Mouse (Mus musculus) intestine, embryonic 15.5 days (tissue): ENCODE measurements around the gene Mast1. TPM values are rescaled to one million over a fixed set of nuclear protein-coding genes. Genes with fewer than 3 reads are reported as not detected.

Experiments used
- ATAC-seq: fragments of 200-750 bp; cut with Nextera tagmentation; 2 replicates; pipeline ENCODE4 v1.8.0; 2017; ENCODE audit warnings: moderate TSS enrichment, moderate library complexity
- H3K27ac ChIP-seq: fragments of 300-500 bp; sonication (generic); 2 replicates; pipeline ENCODE4 v1.5.1; 2015; ENCODE audit warnings: mild to moderate bottlenecking, inconsistent platforms
- H3K27me3 ChIP-seq: fragments of 300-500 bp; sonication (generic); replicated peaks from 2 replicates; pipeline ENCODE4 v1.6.1; 2015; ENCODE audit warnings: inconsistent platforms
- H3K36me3 ChIP-seq: fragments of 300-500 bp; sonication (generic); 2 replicates; pipeline ENCODE4 v1.6.1; 2015; ENCODE audit warnings: inconsistent platforms
- H3K4me1 ChIP-seq: fragments of 300-500 bp; sonication (generic); replicated peaks from 2 replicates; pipeline ENCODE4 v1.6.1; 2015; ENCODE audit warnings: inconsistent platforms
- H3K4me2 ChIP-seq: fragments of 300-500 bp; sonication (generic); replicated peaks from 2 replicates; pipeline ENCODE4 v1.6.1; 2015; ENCODE audit warnings: mild to moderate bottlenecking, inconsistent platforms
- H3K4me3 ChIP-seq: fragments of 300-500 bp; sonication (generic); replicated peaks from 2 replicates; pipeline ENCODE4 v1.5.1; 2015; ENCODE audit warnings: inconsistent platforms
- H3K9ac ChIP-seq: fragments of 300-500 bp; sonication (generic); 2 replicates; pipeline ENCODE4 v1.6.1; 2015; ENCODE audit warnings: inconsistent platforms
- H3K9me3 ChIP-seq: fragments of 300-500 bp; sonication (generic); 2 replicates; pipeline ENCODE4 v1.6.1; 2016; ENCODE audit warnings: inconsistent platforms
- WGBS: fragments of 180-500 bp; shearing (Covaris S2); methylation state at CpG from one replicate; pipeline ENCODE4 v1.1.7; 2015; 5-methylcytosine and 5-hydroxymethylcytosine counted together
- polyA plus RNA-seq: library from polyadenylated mRNA; unstranded; fragments of >200 nt; fragmentation: Nextera tagmentation; extraction: Ambion mirVana; gene quantifications from 2 replicates; pipeline ENCODE4 v1.2.1, GENCODE M21; 2015

The Mast1 gene
- polyA plus RNA-seq, 1 experiment from 2014 or later, result 1.6 TPM

DNA sequence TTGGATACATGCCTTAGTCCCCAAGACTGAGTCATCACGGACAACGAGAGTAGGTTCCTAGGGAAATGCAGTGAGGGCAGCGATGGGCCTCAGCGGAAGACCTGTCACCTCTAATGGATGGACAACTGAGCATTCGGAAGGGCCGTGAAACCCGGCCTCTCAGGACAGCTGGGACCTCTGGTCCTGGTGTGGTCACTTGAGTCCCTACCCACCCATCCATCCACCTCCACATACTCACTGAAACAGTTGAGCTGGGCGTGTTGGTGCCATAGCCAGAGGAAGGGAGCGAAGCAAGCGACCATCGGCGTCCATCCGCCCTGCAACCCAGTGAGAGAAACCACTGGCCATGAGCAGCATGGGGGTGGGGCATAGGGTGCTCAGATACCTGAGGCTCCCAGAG, 6.6 kb downstream of the Mast1 start:
- H3K4me3 ChIP-seq, result no peak overlapping the region
- 0 out of 2 replicates have a peak, but pooled peaks cover 12% of the 10 kb centered on the region for H3K4me1 ChIP-seq
- no peak overlapping the region for H3K4me2 ChIP-seq
- no peaks in the 10 kb centered on the region for H3K9me3 ChIP-seq
- no peaks in the 10 kb centered on the region for H3K36me3 ChIP-seq
- 83% methylated on average over 13 of the region's 13 CpGs for WGBS
- no peak overlapping the region for H3K27ac ChIP-seq
- H3K9ac ChIP-seq, result no peak overlapping the region
- ATAC-seq, result no peak
- H3K27me3 ChIP-seq, result peaks cover 53% of the 10 kb centered on the region

DNA sequence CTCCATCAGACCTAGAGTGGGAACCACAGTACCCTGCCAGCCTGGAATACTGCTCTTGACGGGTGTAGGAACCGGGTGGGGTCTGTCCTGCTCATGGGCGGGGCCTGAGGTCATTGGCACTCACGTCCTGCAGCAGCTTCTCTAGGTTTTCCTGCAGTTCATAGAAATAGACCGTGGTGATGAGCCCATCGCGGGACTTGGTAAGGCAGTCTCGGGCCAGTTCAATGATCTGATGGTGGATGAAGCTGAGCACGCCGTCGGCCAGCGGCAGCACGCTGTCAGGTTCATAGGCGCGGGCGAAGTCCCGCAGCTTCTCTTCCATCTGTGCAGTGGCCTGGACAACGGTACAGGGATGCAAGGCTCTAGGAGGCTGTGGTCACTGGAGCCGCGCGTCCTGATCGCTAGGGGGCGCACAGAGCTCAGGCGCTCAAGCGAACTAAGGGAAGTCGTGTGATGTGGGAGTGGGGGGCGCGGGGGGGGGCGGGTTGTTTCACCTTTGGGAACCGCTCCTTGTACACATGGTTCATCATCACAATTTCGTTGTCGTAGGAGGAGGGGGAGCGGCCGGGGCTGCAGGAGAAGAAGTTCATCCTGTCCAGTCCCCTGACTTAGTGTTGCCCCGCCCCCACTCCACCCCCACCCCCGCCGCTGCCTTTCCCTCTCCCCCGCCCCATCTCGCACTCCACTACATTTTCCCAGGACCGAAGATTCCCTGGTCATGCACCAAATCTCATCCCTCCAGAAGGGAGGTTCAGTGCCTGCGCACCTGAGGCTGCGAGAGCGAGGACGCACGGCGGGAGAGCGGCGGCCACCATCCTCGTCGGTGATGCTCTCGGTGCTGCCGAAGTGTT, 8.5 kb downstream of the Mast1 start:
- peak; percentile 89 for ATAC-seq
- peaks cover 34% of the 10 kb centered on the region for H3K27me3 ChIP-seq
- H3K9me3 ChIP-seq, result no peaks in the 10 kb centered on the region
- no peak overlapping the region for H3K27ac ChIP-seq
- peak overlapping the region; percentile 27 for H3K4me3 ChIP-seq
- H3K9ac ChIP-seq, result no peak overlapping the region
- H3K36me3 ChIP-seq, result no peaks in the 10 kb centered on the region
- H3K4me1 ChIP-seq, result 0 out of 2 replicates have a peak, but pooled peaks cover 8% of the 10 kb centered on the region
- 2% methylated on average over 51 of the region's 52 CpGs for WGBS
- H3K4me2 ChIP-seq, result peak overlapping the region; percentile 65

DNA sequence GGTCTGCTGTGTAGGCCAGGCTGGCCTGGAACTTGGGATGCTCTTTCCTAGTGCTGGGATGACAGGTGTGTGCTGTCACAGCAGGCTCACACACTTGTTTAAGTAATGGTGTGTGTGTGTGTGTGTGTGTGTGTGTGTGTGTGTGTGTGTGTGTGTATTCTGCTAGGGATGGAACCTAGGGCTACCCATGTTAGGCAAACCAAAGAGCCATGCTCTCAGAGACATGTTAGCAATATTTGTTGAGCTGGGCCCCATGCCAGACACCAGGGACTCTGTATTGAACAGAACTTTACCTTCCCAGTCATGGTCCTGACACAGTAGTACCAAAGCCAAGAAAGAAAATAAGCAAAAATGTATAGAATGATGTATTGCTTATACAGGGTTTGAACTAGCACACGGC, 9.6 kb downstream of the Mast1 start:
- no peak overlapping the region for H3K4me2 ChIP-seq
- peaks cover 28% of the 10 kb centered on the region for H3K27me3 ChIP-seq
- 80% methylated on average over 1 of the region's 1 CpGs for WGBS
- no peak overlapping the region for H3K9ac ChIP-seq
- ATAC-seq, result no peak
- H3K36me3 ChIP-seq, result no peaks in the 10 kb centered on the region
- H3K4me3 ChIP-seq, result no peak overlapping the region
- 0 out of 2 replicates have a peak, but pooled peaks cover 8% of the 10 kb centered on the region for H3K4me1 ChIP-seq
- H3K27ac ChIP-seq, result no peak overlapping the region
- no peaks in the 10 kb centered on the region for H3K9me3 ChIP-seq

DNA sequence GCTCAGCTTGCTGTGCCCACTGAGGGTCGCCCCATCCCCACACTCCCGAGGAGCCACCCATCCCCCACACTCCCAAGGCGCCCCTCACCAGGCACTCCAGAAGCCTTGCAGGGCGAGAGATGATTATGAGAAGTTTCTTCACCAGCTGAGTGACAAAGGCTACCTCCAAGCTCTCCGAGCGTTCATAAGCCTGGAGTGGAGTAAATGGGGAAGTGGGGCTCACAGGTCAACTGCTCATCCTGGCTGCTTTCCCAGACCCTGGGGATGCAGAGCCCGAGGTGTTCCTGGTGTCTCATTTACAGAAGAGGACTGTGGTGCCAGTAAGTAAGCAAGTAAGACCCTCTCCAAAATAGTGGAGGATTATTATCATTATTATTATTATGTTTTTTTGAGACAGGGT, 11.6 kb downstream of the Mast1 start:
- no peak for ATAC-seq
- WGBS, result 62% methylated on average over 7 of the region's 7 CpGs

DNA sequence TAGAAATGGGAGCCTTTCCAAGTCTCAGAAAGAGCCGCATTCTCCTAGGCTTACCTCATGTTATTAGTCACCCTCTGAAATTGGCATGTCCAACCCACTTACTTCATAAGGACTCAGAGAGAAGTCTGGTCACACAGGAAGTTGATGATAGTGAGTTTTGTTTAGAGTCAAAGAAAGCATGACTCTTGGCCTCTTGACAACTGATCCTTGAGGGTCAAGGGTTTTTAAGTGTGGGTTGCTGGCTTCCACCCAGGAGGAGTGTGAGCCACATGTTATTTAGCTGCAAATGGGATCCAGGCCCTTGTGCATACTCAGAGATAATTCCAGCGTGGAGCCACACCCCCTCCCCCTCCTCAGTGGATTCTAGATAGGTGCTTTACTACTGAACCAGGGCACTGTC, 15.6 kb downstream of the Mast1 start:
- H3K4me3 ChIP-seq, result no peak overlapping the region
- 67% methylated on average over 2 of the region's 2 CpGs for WGBS
- H3K9ac ChIP-seq, result no peak overlapping the region
- ATAC-seq, result no peak
- no peaks in the 10 kb centered on the region for H3K36me3 ChIP-seq
- no peak overlapping the region for H3K27ac ChIP-seq
- no peaks in the 10 kb centered on the region for H3K4me1 ChIP-seq
- peaks cover 19% of the 10 kb centered on the region; the same call in 1 of the 2 replicates for H3K27me3 ChIP-seq
- no peak overlapping the region for H3K4me2 ChIP-seq
- H3K9me3 ChIP-seq, result no peaks in the 10 kb centered on the region

More for the DNA sequence above, 11.6 kb downstream of the Mast1 start:
- no peaks in the 10 kb centered on the region for H3K36me3 ChIP-seq
- H3K27ac ChIP-seq, result no peak overlapping the region
- no peak overlapping the region for H3K4me2 ChIP-seq
- H3K9ac ChIP-seq, result no peak overlapping the region
- 0 out of 2 replicates have a peak, but pooled peaks cover 8% of the 10 kb centered on the region for H3K4me1 ChIP-seq
- H3K9me3 ChIP-seq, result no peaks in the 10 kb centered on the region
- H3K27me3 ChIP-seq, result peaks cover 17% of the 10 kb centered on the region
- H3K4me3 ChIP-seq, result no peak overlapping the region

DNA sequence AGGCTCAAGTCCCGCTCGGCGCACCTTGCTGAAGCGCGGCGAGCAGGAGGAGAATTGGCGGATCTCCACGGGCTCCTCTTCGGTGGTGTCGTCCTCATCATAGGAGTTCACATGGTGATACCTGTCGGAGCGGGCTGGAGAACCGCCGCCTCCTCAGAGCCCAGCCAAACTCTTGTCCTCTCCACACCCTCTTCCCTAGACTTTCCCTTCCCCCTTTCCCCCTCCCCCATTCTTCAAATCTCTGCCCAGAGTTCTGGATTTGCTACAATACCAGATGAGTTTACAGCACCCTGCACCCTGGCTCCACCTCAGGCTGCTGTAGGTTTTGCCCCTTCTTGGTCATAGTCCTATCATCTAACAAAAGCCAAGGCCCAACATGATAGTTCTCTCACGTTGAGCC, 18.5 kb downstream of the Mast1 start:
- ATAC-seq, result no peak

DNA sequence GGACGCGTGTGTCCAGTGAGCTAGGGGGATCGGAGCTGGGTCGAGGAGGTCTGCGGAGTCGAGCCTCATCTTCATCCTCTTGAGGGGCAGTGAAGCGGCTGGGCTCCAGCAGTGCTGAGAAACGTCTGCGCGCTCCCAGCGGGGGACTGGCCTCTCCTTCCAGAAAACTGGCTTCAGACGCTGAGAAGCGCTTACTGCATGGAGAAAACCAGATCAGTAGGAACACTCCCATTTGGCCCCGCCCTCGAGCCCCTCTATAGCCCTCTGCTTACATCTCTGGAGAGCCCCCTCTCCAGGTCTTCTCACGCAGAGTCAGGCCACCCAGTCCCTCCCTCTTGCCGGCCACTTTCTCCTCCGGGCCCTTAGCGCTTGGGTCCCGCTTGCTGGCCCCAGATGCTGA, 19.4 kb downstream of the Mast1 start:
- Histone ChIP-seq H3K9ac (no peak overlapping the region), H3K4me1 (peaks cover 3% of the 10 kb centered on the region; the same call in 1 of the 2 replicates), H3K27ac (no peak overlapping the region), H3K27me3 (peaks cover 27% of the 10 kb centered on the region; the same call in 1 of the 2 replicates), H3K4me3 (no peak overlapping the region), H3K4me2 (no peak overlapping the region), H3K9me3 (no peaks in the 10 kb centered on the region), H3K36me3 (no peaks in the 10 kb centered on the region)
- WGBS, result 39% methylated on average over 20 of the region's 20 CpGs
- ATAC-seq, result no peak

More for the DNA sequence above, 18.5 kb downstream of the Mast1 start:
- no peak overlapping the region for H3K27ac ChIP-seq
- no peaks in the 10 kb centered on the region for H3K9me3 ChIP-seq
- H3K4me3 ChIP-seq, result no peak overlapping the region
- 92% methylated on average over 15 of the region's 15 CpGs for WGBS
- H3K4me2 ChIP-seq, result no peak overlapping the region
- H3K36me3 ChIP-seq, result no peaks in the 10 kb centered on the region
- peaks cover 22% of the 10 kb centered on the region; the same call in 1 of the 2 replicates for H3K27me3 ChIP-seq
- no peak overlapping the region for H3K9ac ChIP-seq
- H3K4me1 ChIP-seq, result no peaks in the 10 kb centered on the region

DNA sequence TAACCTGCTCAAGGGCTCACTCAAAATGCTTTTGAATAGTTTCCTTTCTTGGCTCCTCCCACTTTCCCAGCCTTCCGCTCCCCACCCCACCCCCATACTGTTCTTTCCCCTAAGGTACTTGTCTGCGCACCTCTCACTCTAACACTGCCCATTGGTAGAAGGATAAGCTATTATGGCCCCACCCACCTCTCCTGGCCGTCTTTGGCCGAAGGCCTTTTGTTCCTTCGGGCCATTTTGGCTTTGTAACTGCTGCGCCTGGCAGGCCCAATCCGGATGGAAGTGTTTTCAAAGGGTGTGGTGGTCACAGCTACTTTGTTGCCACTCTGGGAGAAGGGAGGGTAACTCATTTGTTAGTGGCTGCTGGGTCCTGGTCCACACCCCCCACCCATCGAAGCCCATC, 21.9 kb downstream of the Mast1 start:
- H3K27me3 ChIP-seq, result peaks cover 46% of the 10 kb centered on the region
- WGBS, result 92% methylated on average over 8 of the region's 8 CpGs
- H3K27ac ChIP-seq, result no peak overlapping the region

DNA sequence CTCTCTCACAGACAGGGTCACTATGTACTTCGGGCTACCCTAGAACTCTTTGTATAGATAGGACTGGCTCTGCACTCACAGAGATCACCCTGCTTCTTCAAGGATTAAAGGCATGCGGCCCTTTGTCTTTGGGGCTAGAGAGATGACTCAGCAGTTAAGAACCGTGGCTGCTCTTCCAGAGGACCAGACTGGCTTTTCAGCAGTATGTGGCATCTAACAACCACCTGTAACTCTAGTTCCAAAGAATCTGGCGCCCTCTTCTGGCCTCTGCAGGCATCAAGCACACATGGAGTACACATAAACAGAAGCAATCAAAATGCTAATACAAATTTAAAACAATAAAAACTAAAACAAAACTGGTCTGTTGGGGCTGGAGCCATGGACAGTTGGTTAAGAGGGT, 23.2 kb downstream of the Mast1 start:
- Histone ChIP-seq H3K27ac (no peak overlapping the region), H3K36me3 (no peaks in the 10 kb centered on the region), H3K9ac (no peak overlapping the region), H3K27me3 (peaks cover 45% of the 10 kb centered on the region), H3K4me3 (no peak overlapping the region), H3K9me3 (no peaks in the 10 kb centered on the region), H3K4me1 (peaks cover 8% of the 10 kb centered on the region; the same call in 1 of the 2 replicates), H3K4me2 (peak overlapping the region; percentile 80; the same call in 1 of the 2 replicates)
- 38% methylated on average over 4 of the region's 4 CpGs for WGBS
- no peak for ATAC-seq

More for the DNA sequence above, 21.9 kb downstream of the Mast1 start:
- no peak for ATAC-seq
- no peaks in the 10 kb centered on the region for H3K36me3 ChIP-seq
- no peak overlapping the region for H3K4me3 ChIP-seq
- peaks cover 8% of the 10 kb centered on the region; the same call in 1 of the 2 replicates for H3K4me1 ChIP-seq
- no peaks in the 10 kb centered on the region for H3K9me3 ChIP-seq
- no peak overlapping the region for H3K4me2 ChIP-seq
- H3K9ac ChIP-seq, result no peak overlapping the region

DNA sequence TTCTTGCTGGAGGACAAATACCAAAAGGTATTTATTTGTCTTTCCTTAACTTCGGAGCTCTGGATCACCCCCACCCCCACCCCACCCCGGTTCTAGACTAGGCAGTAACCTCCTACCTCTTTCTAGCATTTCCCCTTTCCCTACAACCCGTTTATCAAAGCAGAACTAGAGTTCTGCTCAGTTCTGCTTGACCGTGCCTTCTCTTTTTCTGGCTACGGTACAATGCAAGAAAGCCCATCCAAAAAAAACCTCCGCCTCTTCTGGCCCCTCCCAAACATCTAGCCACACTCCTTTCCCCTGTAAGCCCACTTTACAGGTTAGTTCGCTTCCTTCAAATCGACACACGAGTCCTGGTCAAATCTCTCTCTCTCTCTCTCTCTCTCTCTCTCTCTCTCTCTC, 23.7 kb downstream of the Mast1 start:
- ATAC-seq, result no peak
- Histone ChIP-seq H3K9ac (peak overlapping the region; percentile 24), H3K36me3 (no peaks in the 10 kb centered on the region), H3K27me3 (peaks cover 45% of the 10 kb centered on the region), H3K4me2 (peak overlapping the region; percentile 80), H3K9me3 (no peaks in the 10 kb centered on the region), H3K4me1 (peaks cover 8% of the 10 kb centered on the region; the same call in 1 of the 2 replicates), H3K4me3 (peak overlapping the region; percentile 39), H3K27ac (no peak overlapping the region)
- WGBS, result 12% methylated on average over 9 of the region's 9 CpGs

DNA sequence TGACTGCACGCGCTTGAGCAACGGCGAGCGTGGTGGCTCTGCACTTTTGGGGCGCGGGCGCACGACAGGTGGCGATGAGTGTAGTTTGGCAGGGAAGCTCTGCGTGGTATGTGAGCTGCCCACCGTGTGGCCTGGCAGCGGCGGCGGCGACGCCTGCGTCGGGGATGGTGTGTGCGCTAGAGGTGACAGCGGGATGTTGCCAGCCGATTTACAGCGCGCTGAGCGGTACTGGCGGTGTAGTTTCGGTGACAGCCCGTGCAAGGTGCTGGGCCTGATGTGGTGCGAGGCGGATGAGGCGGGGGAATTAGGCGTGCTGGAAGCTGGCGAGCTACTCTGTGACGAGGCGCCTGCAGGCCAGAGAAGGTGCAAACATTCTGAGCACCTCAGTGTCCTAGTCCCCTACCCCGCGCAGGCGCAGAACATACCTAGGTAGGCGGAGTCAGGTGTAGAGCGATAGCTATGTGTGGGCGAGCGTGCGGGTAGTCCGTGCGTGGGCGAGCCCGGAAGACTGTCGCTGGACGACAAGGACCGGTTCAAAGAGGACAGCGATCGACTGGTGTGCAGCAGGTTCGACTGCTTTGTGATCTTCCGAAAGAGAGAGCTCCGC, 24.2 kb downstream of the Mast1 start:
- 1% methylated on average over 55 of the region's 55 CpGs for WGBS
- peaks cover 8% of the 10 kb centered on the region; the same call in 1 of the 2 replicates for H3K4me1 ChIP-seq
- H3K9ac ChIP-seq, result peak overlapping the region; percentile 24
- H3K4me2 ChIP-seq, result peak overlapping the region; percentile 80
- peak overlapping the region; percentile 39 for H3K4me3 ChIP-seq
- no peak overlapping the region for H3K27ac ChIP-seq
- no peaks in the 10 kb centered on the region for H3K9me3 ChIP-seq
- H3K27me3 ChIP-seq, result peaks cover 42% of the 10 kb centered on the region
- ATAC-seq, result peak; percentile 71
- H3K36me3 ChIP-seq, result no peaks in the 10 kb centered on the region

DNA sequence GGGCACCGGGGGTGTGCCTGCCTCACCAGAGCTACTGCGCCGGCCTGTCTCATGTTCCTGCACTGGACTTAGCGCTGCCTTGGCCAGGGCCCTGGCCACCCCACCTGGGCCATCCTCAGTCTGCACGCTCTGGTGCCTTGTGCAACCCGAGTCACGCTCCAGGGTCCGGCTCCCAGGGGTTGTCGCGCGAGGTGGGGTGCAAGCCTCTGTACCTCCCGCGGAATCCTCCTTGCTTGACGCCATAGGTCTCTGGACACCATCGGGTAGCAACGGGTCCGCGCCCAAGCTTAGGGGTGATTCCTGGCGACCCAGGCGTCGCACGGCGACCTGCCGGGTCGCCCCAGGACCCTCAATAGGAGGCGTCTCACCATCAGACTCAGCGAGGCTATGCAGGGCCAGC, 24.8 kb downstream of the Mast1 start:
- 22% methylated on average over 27 of the region's 27 CpGs for WGBS
- no peak overlapping the region for H3K9ac ChIP-seq

More for the DNA sequence above, 24.8 kb downstream of the Mast1 start:
- Histone ChIP-seq H3K27me3 (peaks cover 37% of the 10 kb centered on the region), H3K9me3 (no peaks in the 10 kb centered on the region), H3K27ac (no peak overlapping the region), H3K4me3 (peak overlapping the region; percentile 39), H3K4me2 (peak overlapping the region; percentile 80), H3K4me1 (peaks cover 8% of the 10 kb centered on the region; the same call in 1 of the 2 replicates), H3K36me3 (no peaks in the 10 kb centered on the region)
- ATAC-seq, result no peak
